Mouse (Mus musculus) neural tube, embryonic 11.5 days (tissue): ENCODE results near the gene Sec63. TPM values are rescaled to one million over a fixed set of nuclear protein-coding genes. Genes with fewer than 3 reads are reported as not detected.

Experiments
- ATAC-seq: fragments of 200-750 bp; cut with Nextera tagmentation; 2 replicates; pipeline ENCODE4 v1.8.0; 2017; ENCODE audit warnings: moderate number of reproducible peaks, mild to moderate bottlenecking, moderate TSS enrichment, moderate library complexity; ENCODE audit not compliant: insufficient read depth, low FRiP score, low TSS enrichment
- DNase-seq: peaks from one replicate; pipeline ENCODE4 v3.0.0-alpha.2; 2015; ENCODE audit warnings: low spot score
- H3K27ac ChIP-seq: fragments of 300-500 bp; sonication (generic); 2 replicates; pipeline ENCODE4 v1.5.1; 2014; ENCODE audit warnings: low read depth, mild to moderate bottlenecking, low read length
- H3K27me3 ChIP-seq: fragments of 300-500 bp; sonication (generic); 2 replicates; pipeline ENCODE4 v1.6.1; 2014; ENCODE audit warnings: mild to moderate bottlenecking, low read length, mixed read lengths; ENCODE audit not compliant: control insufficient read depth, insufficient read depth
- H3K36me3 ChIP-seq: fragments of 300-500 bp; sonication (generic); 2 replicates; pipeline ENCODE4 v1.6.1; 2014; ENCODE audit warnings: mild to moderate bottlenecking, low read length, moderate library complexity, mixed read lengths; ENCODE audit not compliant: control insufficient read depth, insufficient read depth
- H3K4me1 ChIP-seq: fragments of 300-500 bp; sonication (generic); 2 replicates; pipeline ENCODE4 v1.6.1; 2014; ENCODE audit warnings: low read length, mixed read lengths; ENCODE audit not compliant: control insufficient read depth, insufficient read depth
- H3K4me2 ChIP-seq: fragments of 300-500 bp; sonication (generic); 2 replicates; pipeline ENCODE4 v1.6.1; 2014; ENCODE audit warnings: low read depth, mild to moderate bottlenecking, moderate library complexity
- H3K4me3 ChIP-seq: fragments of 300-500 bp; sonication (generic); 2 replicates; pipeline ENCODE4 v1.5.1; 2014; ENCODE audit warnings: low read depth, low read length
- H3K9ac ChIP-seq: fragments of 300-500 bp; sonication (generic); 2 replicates; pipeline ENCODE4 v1.6.1; 2014; ENCODE audit warnings: mild to moderate bottlenecking, low read length
- H3K9me3 ChIP-seq: fragments of 300-500 bp; sonication (generic); 2 replicates; pipeline ENCODE4 v1.6.1; 2016; ENCODE audit warnings: low read length; ENCODE audit not compliant: control insufficient read depth
- whole genome bisulfite sequencing: fragments of 180-500 bp; shearing (Covaris S2); extraction: QIAGEN DNeasy Blood & Tissue Kit; methylation state at CpG from one replicate; pipeline ENCODE4 v1.1.7; 2014; 5-methylcytosine and 5-hydroxymethylcytosine counted together
- polyA plus RNA-seq: library from polyadenylated mRNA; unstranded; fragments of >200 nt; fragmentation: Nextera tagmentation; extraction: Ambion mirVana; gene quantifications from 2 replicates; pipeline ENCODE4 v1.2.1, GENCODE M21; 2014

The Sec63 gene
- polyA plus RNA-seq, 1 experiment from 2014 or later: 36.0 TPM

- Histone ChIP-seq H3K9ac (no peak overlapping the region), H3K27ac (no peak overlapping the region), H3K27me3 (no peaks in the 10 kb centered on the region), H3K36me3 (no peaks in the 10 kb centered on the region), H3K4me3 (no peak overlapping the region), H3K9me3 (no peaks in the 10 kb centered on the region), H3K4me2 (no peak overlapping the region), H3K4me1 (no peaks in the 10 kb centered on the region)
- DNase-seq (no peak), ATAC-seq (no peak)
- 82% methylated on average over 5 of the region's 5 CpGs for whole genome bisulfite sequencing
Observed at GRCm38 (mm10) chr10:42879682-42880081, 118.4 kb downstream of the Sec63 start.

Other genes starting within 250 kb of the Sec63 start
- not detected in 2 replicates for gene Nr2e1, start 177.9 kb upstream of the Sec63 start, polyA plus RNA-seq
- 16.8 and 19.5 TPM in 2 replicates for gene Ostm1, start 177.7 kb upstream of the Sec63 start, polyA plus RNA-seq
- 1.7 and 3.7 TPM in 2 replicates for gene Scml4, start 98.9 kb downstream of the Sec63 start, polyA plus RNA-seq